Mouse (Mus musculus) mature B cell (primary cell): ENCODE measurements around the gene Wwox.

ENCODE experiments used
- in situ Hi-C: fragments of 300-500 bp; cut with MboI; formaldehyde crosslinking; loops from 2 replicates; pipeline ENCODE4 v1.14.3; 2019

Gene Wwox

GRCm38 (mm10) chr8:114463305-114463704 is 23.9 kb downstream of the Wwox start:
- in situ Hi-C loops, result loop anchor here (25.0 kb wide), 1 partner anchor 1974 kb away; no protein-coding TSS in a partner anchor

GRCm38 (mm10) chr8:114468526-114469207 is 29.2 kb downstream of the Wwox start:
- in situ Hi-C loops, result loop anchor here (25.0 kb wide), 1 partner anchor 1969 kb away; no protein-coding TSS in a partner anchor

- in situ Hi-C loops, result loop anchor here (25.0 kb wide), 1 partner anchor 1968 kb away; no protein-coding TSS in a partner anchor
These were observed 29.7 kb downstream of the Wwox start for GRCm38 (mm10) chr8:114469208-114469590.

- in situ Hi-C loops, result loop anchor here (25.0 kb wide), 1 partner anchor 1964 kb away; no protein-coding TSS in a partner anchor
These were observed 34.1 kb downstream of the Wwox start for GRCm38 (mm10) chr8:114473546-114473945.

GRCm38 (mm10) chr8:114476919-114477318 is 37.5 kb downstream of the Wwox start:
- in situ Hi-C loops, result no loop called here

- in situ Hi-C loops, result no loop called here
These were observed 38.3 kb downstream of the Wwox start for GRCm38 (mm10) chr8:114477790-114478189.

GRCm38 (mm10) chr8:114479749-114480148 is 40.3 kb downstream of the Wwox start:
- in situ Hi-C loops, result no loop called here

GRCm38 (mm10) chr8:114491662-114492160 is 52.3 kb downstream of the Wwox start:
- in situ Hi-C loops, result no loop called here

GRCm38 (mm10) chr8:114499448-114500144 is 60.1 kb downstream of the Wwox start:
- in situ Hi-C loops, result no loop called here

- in situ Hi-C loops, result no loop called here
These were observed 62.5 kb downstream of the Wwox start for GRCm38 (mm10) chr8:114501906-114502305.

- in situ Hi-C loops, result no loop called here
These were observed 63.7 kb downstream of the Wwox start for GRCm38 (mm10) chr8:114503196-114503595.

- in situ Hi-C loops, result no loop called here
These were observed 65.4 kb downstream of the Wwox start for GRCm38 (mm10) chr8:114504889-114505288.

- in situ Hi-C loops, result no loop called here
These were observed 66.2 kb downstream of the Wwox start for GRCm38 (mm10) chr8:114505351-114506347.

GRCm38 (mm10) chr8:114507404-114507803 is 67.9 kb downstream of the Wwox start:
- in situ Hi-C loops, result no loop called here

GRCm38 (mm10) chr8:114510226-114510625 is 70.8 kb downstream of the Wwox start:
- in situ Hi-C loops, result no loop called here

GRCm38 (mm10) chr8:114512075-114512935 is 72.8 kb downstream of the Wwox start:
- in situ Hi-C loops, result no loop called here

GRCm38 (mm10) chr8:114514692-114515091 is 75.2 kb downstream of the Wwox start:
- in situ Hi-C loops, result no loop called here

GRCm38 (mm10) chr8:114523061-114523460 is 83.6 kb downstream of the Wwox start:
- in situ Hi-C loops, result no loop called here

GRCm38 (mm10) chr8:114526626-114527267 is 87.3 kb downstream of the Wwox start:
- in situ Hi-C loops, result no loop called here

GRCm38 (mm10) chr8:114527648-114528221 is 88.3 kb downstream of the Wwox start:
- in situ Hi-C loops, result no loop called here
